Mouse (Mus musculus) forelimb bud, embryonic 11.5 days (tissue): ENCODE data around the gene Fign.

Experiments used
- DNase-seq: peaks from one replicate; pipeline ENCODE4 v3.0.0-alpha.2; 2012; ENCODE audit warnings: low read depth, low spot score

The Fign gene

GRCm38 (mm10) chr2:64097937-64098617 is at the start of gene Fign:
Gene Fign, minus strand, starts transcription at chr2:64098038.
- peak; percentile 93 for DNase-seq

- DNase-seq, result no peak
Measured at GRCm38 (mm10) chr2:64133597-64133996, 35.8 kb upstream of the Fign start.

- no peak for DNase-seq
Measured at GRCm38 (mm10) chr2:64120495-64120894, 22.7 kb upstream of the Fign start.

- DNase-seq, result no peak
Measured at GRCm38 (mm10) chr2:64116613-64117012, 18.8 kb upstream of the Fign start.

- DNase-seq, result no peak
Measured at GRCm38 (mm10) chr2:64111133-64111532, 13.3 kb upstream of the Fign start.

- no peak for DNase-seq
Measured at GRCm38 (mm10) chr2:64109860-64110259, 12.0 kb upstream of the Fign start.

GRCm38 (mm10) chr2:64108040-64108439 is 10.2 kb upstream of the Fign start:
- no peak for DNase-seq

GRCm38 (mm10) chr2:64098618-64099320 is 931 bp upstream of the Fign start:
- peak; percentile 63 for DNase-seq

GRCm38 (mm10) chr2:64096721-64097411 is 972 bp downstream of the Fign start:
- DNase-seq, result peak; percentile 59

- no peak for DNase-seq
Measured at GRCm38 (mm10) chr2:64096176-64096575, 1.7 kb downstream of the Fign start.

- no peak for DNase-seq
Measured at GRCm38 (mm10) chr2:64095561-64095960, 2.3 kb downstream of the Fign start.

- DNase-seq, result no peak
Measured at GRCm38 (mm10) chr2:64093087-64093486, 4.8 kb downstream of the Fign start.

- DNase-seq, result no peak
Measured at GRCm38 (mm10) chr2:64083853-64084427, 13.9 kb downstream of the Fign start.

- DNase-seq, result no peak
Measured at GRCm38 (mm10) chr2:64079765-64080164, 18.1 kb downstream of the Fign start.

GRCm38 (mm10) chr2:64078551-64078950 is 19.3 kb downstream of the Fign start:
- no peak for DNase-seq

- no peak for DNase-seq
Measured at GRCm38 (mm10) chr2:64077846-64078245, 20.0 kb downstream of the Fign start.

- DNase-seq, result no peak
Measured at GRCm38 (mm10) chr2:64075873-64076272, 22.0 kb downstream of the Fign start.

GRCm38 (mm10) chr2:64074602-64075389 is 23.0 kb downstream of the Fign start:
- peak; percentile 56 for DNase-seq

GRCm38 (mm10) chr2:64072158-64072557 is 25.7 kb downstream of the Fign start:
- DNase-seq, result no peak

GRCm38 (mm10) chr2:64069950-64070695 is 27.7 kb downstream of the Fign start:
- DNase-seq, result no peak

- no peak for DNase-seq
Measured at GRCm38 (mm10) chr2:64065511-64065910, 32.3 kb downstream of the Fign start.
